Mouse (Mus musculus): ENCODE measurements around the gene Supt6. TPM values are rescaled to one million over a fixed set of nuclear protein-coding genes. Genes with fewer than 3 reads are reported as not detected.

The Supt6 gene
- polyA plus RNA-seq, 1 experiment = 36.2 TPM

- WGBS = 98% methylated on average over 6 of the region's 6 CpGs
- TF ChIP-seq POLR2A (IDR thresholded peaks at IDR 0.05; ENCODE audit: control insufficient read depth, extremely low read depth, insufficient read depth, low read length, poor library complexity) (no peak), CTCF (IDR thresholded peaks at IDR 0.05; ENCODE audit: borderline replicate concordance, control insufficient read depth, extremely low read depth, insufficient read depth, low read length, poor library complexity) (no peak)
Observed at GRCm38 (mm10) chr11:78231518-78231917, 14.3 kb downstream of the Supt6 start.

DNA sequence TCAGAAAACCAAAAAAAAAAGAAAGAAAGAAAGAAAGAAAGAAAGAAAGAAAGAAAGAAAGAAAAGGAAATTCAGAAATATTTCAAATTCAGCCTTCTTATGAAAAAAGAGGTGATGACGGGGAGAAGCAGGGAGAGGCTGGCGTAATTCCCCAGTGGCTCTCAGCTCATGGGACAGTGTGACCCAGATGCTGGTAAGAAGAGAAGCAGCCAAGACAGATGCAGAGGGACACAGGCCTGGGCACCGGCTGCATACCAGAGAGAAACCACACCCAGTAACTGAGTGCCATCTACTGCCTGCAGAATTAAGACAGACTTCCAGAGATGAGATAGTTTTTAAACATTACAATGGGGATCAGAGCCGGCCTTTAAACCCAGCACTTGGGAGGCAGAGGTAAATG lies 22.2 kb downstream of the Supt6 start:
- Histone ChIP-seq H3K4me3 (ENCODE audit: control insufficient read depth, insufficient read depth, low read length) (no peak overlapping the region), H3K27me3 (ENCODE audit: control insufficient read depth, insufficient read depth, low read length) (no peaks in the 10 kb centered on the region), H3K27ac (ENCODE audit: control insufficient read depth, insufficient read depth, low read length) (no peak overlapping the region), H3K4me1 (replicated peaks; ENCODE audit: control insufficient read depth, insufficient read depth, low read length) (no peaks in the 10 kb centered on the region), H3K36me3 (ENCODE audit: control insufficient read depth, insufficient read depth, low read length) (peaks cover 95% of the 10 kb centered on the region)
- TF ChIP-seq CTCF (IDR thresholded peaks at IDR 0.05; ENCODE audit: borderline replicate concordance, control insufficient read depth, extremely low read depth, insufficient read depth, low read length, poor library complexity) (no peak), POLR2A (IDR thresholded peaks at IDR 0.05; ENCODE audit: control insufficient read depth, extremely low read depth, insufficient read depth, low read length, poor library complexity) (no peak)
- 98% methylated on average over 4 of the region's 4 CpGs for WGBS
- DNase-seq = no peak

More at GRCm38 (mm10) chr11:78231518-78231917, 14.3 kb downstream of the Supt6 start:
- Histone ChIP-seq H3K4me3 (ENCODE audit: control insufficient read depth, insufficient read depth, low read length) (no peak overlapping the region), H3K27ac (ENCODE audit: control insufficient read depth, insufficient read depth, low read length) (no peak overlapping the region), H3K36me3 (ENCODE audit: control insufficient read depth, insufficient read depth, low read length) (peaks cover 71% of the 10 kb centered on the region), H3K4me1 (replicated peaks; ENCODE audit: control insufficient read depth, insufficient read depth, low read length) (no peaks in the 10 kb centered on the region), H3K27me3 (ENCODE audit: control insufficient read depth, insufficient read depth, low read length) (no peaks in the 10 kb centered on the region)
- DNase-seq = no peak

GRCm38 (mm10) chr11:78215709-78216317 lies 30.0 kb downstream of the Supt6 start:
- DNase-seq = peak; percentile 50
- Histone ChIP-seq H3K4me1 (replicated peaks; ENCODE audit: control insufficient read depth, insufficient read depth, low read length) (peaks cover 10% of the 10 kb centered on the region), H3K27me3 (ENCODE audit: control insufficient read depth, insufficient read depth, low read length) (no peaks in the 10 kb centered on the region), H3K27ac (ENCODE audit: control insufficient read depth, insufficient read depth, low read length) (peak overlapping the region; percentile 69), H3K4me3 (ENCODE audit: control insufficient read depth, insufficient read depth, low read length) (no peak overlapping the region), H3K36me3 (ENCODE audit: control insufficient read depth, insufficient read depth, low read length) (peaks cover 78% of the 10 kb centered on the region)
- TF ChIP-seq CTCF (IDR thresholded peaks at IDR 0.05; ENCODE audit: borderline replicate concordance, control insufficient read depth, extremely low read depth, insufficient read depth, low read length, poor library complexity) = no peak
- TF ChIP-seq POLR2A (IDR thresholded peaks at IDR 0.05; ENCODE audit: control insufficient read depth, extremely low read depth, insufficient read depth, low read length, poor library complexity) = no peak
- 66% methylated on average over 11 of the region's 11 CpGs for WGBS

- 58% methylated on average over 14 of the region's 14 CpGs for WGBS
- peaks cover 80% of the 10 kb centered on the region for H3K36me3 ChIP-seq (ENCODE audit: control insufficient read depth, insufficient read depth, low read length)
- no peak for TF ChIP-seq CTCF (IDR thresholded peaks at IDR 0.05; ENCODE audit: borderline replicate concordance, control insufficient read depth, extremely low read depth, insufficient read depth, low read length, poor library complexity)
- no peak for TF ChIP-seq POLR2A (IDR thresholded peaks at IDR 0.05; ENCODE audit: control insufficient read depth, extremely low read depth, insufficient read depth, low read length, poor library complexity)
- no peak overlapping the region for H3K4me3 ChIP-seq (ENCODE audit: control insufficient read depth, insufficient read depth, low read length)
- no peaks in the 10 kb centered on the region for H3K27me3 ChIP-seq (ENCODE audit: control insufficient read depth, insufficient read depth, low read length)
- H3K27ac ChIP-seq (ENCODE audit: control insufficient read depth, insufficient read depth, low read length) = no peak overlapping the region
- H3K4me1 ChIP-seq (replicated peaks; ENCODE audit: control insufficient read depth, insufficient read depth, low read length) = peaks cover 10% of the 10 kb centered on the region
- no peak for DNase-seq
Observed at GRCm38 (mm10) chr11:78213086-78213817, 32.5 kb downstream of the Supt6 start.

GRCm38 (mm10) chr11:78211513-78211912 lies 34.3 kb downstream of the Supt6 start:
- no peak for DNase-seq
- no peak overlapping the region for H3K27ac ChIP-seq (ENCODE audit: control insufficient read depth, insufficient read depth, low read length)
- WGBS = 96% methylated on average over 5 of the region's 5 CpGs
- no peak overlapping the region for H3K4me3 ChIP-seq (ENCODE audit: control insufficient read depth, insufficient read depth, low read length)
- peaks cover 81% of the 10 kb centered on the region for H3K36me3 ChIP-seq (ENCODE audit: control insufficient read depth, insufficient read depth, low read length)
- no peaks in the 10 kb centered on the region for H3K27me3 ChIP-seq (ENCODE audit: control insufficient read depth, insufficient read depth, low read length)
- peaks cover 10% of the 10 kb centered on the region for H3K4me1 ChIP-seq (replicated peaks; ENCODE audit: control insufficient read depth, insufficient read depth, low read length)
- no peak for TF ChIP-seq CTCF (IDR thresholded peaks at IDR 0.05; ENCODE audit: borderline replicate concordance, control insufficient read depth, extremely low read depth, insufficient read depth, low read length, poor library complexity)
- no peak for TF ChIP-seq POLR2A (IDR thresholded peaks at IDR 0.05; ENCODE audit: control insufficient read depth, extremely low read depth, insufficient read depth, low read length, poor library complexity)

DNA sequence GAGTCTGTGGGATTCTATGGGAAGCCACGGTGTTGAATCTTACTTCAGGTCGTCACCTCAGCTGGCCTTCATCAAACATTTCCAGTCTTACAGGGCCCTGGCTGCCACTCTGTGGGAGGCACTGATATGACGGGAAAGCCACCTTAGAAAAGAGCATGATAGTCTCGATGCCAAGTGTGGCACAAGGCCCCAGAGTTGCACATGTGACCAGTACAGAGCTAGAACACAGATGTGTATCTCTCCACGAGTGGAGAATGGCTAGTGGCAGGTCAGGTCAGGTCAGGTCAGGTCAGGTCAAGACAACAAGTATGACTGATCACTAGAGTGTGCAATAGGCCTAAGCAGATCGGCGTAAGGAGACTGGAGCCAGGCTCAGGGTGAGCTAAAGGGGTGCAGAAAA lies 35.2 kb downstream of the Supt6 start:
- 94% methylated on average over 7 of the region's 7 CpGs for WGBS
- peaks cover 88% of the 10 kb centered on the region for H3K36me3 ChIP-seq (ENCODE audit: control insufficient read depth, insufficient read depth, low read length)
- no peak for TF ChIP-seq POLR2A (IDR thresholded peaks at IDR 0.05; ENCODE audit: control insufficient read depth, extremely low read depth, insufficient read depth, low read length, poor library complexity)
- TF ChIP-seq CTCF (IDR thresholded peaks at IDR 0.05; ENCODE audit: borderline replicate concordance, control insufficient read depth, extremely low read depth, insufficient read depth, low read length, poor library complexity) = no peak
- H3K27ac ChIP-seq (ENCODE audit: control insufficient read depth, insufficient read depth, low read length) = no peak overlapping the region
- no peak for DNase-seq
- no peaks in the 10 kb centered on the region for H3K27me3 ChIP-seq (ENCODE audit: control insufficient read depth, insufficient read depth, low read length)
- peaks cover 3% of the 10 kb centered on the region for H3K4me1 ChIP-seq (replicated peaks; ENCODE audit: control insufficient read depth, insufficient read depth, low read length)
- H3K4me3 ChIP-seq (ENCODE audit: control insufficient read depth, insufficient read depth, low read length) = no peak overlapping the region
